Mouse (Mus musculus): Measurements from ENCODE around the gene Tnfrsf21. TPM values are rescaled to one million over a fixed set of nuclear protein-coding genes. Genes with fewer than 3 reads are reported as not detected.
A peak's percentile ranks its signal among the peaks of the same experiment; 100 is the strongest.

Tnfrsf21 gene
- polyA plus RNA-seq, 2 experiments, result 17.0 to 21.2 TPM

GRCm38 (mm10) chr17:42991112-42991511 is 25.2 kb upstream of the Tnfrsf21 start:
- Histone ChIP-seq H3K27me3 (ENCODE audit: control insufficient read depth, insufficient read depth, low read length) (no peaks in the 10 kb centered on the region), H3K4me1 (replicated peaks; ENCODE audit: control insufficient read depth in 2 of 2, insufficient read depth in 2 of 2, low read length in 1 of 2) (no peaks in the 10 kb centered on the region), H3K9ac (replicated peaks) (no peak overlapping the region), H3K27ac (no peak overlapping the region), H3K9me3 (ENCODE audit: control insufficient read depth, low read length) (no peaks in the 10 kb centered on the region), H3K36me3 (replicated peaks; ENCODE audit: control insufficient read depth, insufficient read depth, low read depth) (no peaks in the 10 kb centered on the region), H3K4me2 (ENCODE audit: low read depth) (no peak overlapping the region), H3K4me3 (ENCODE audit: insufficient read depth in 1 of 2, low read depth in 2 of 2, low read length in 2 of 2) (no peak overlapping the region)
- DNase-seq (ENCODE audit: low read depth in 3 of 3, low spot score in 3 of 3) (no peak), ATAC-seq (ENCODE audit: insufficient read depth) (no peak)
- 41% methylated on average over 11 of the region's 11 CpGs for WGBS (ENCODE audit: insufficient replicate concordance)
- TF ChIP-seq EP300 (IDR thresholded peaks at IDR 0.05; ENCODE audit: low read depth) (no peak), CTCF (IDR thresholded peaks at IDR 0.05; ENCODE audit: low read depth) (no peak)

GRCm38 (mm10) chr17:42999446-42999977 is 16.8 kb upstream of the Tnfrsf21 start:
- no peak overlapping the region for H3K4me3 ChIP-seq (ENCODE audit: insufficient read depth in 1 of 2, low read depth in 2 of 2, low read length in 2 of 2)
- H3K27ac ChIP-seq, result no peak overlapping the region
- no peaks in the 10 kb centered on the region for H3K9me3 ChIP-seq (ENCODE audit: control insufficient read depth, low read length)
- DNase-seq (ENCODE audit: low read depth in 3 of 3, low spot score in 3 of 3) (no peak), ATAC-seq (ENCODE audit: insufficient read depth) (no peak)
- H3K27me3 ChIP-seq (ENCODE audit: control insufficient read depth, insufficient read depth, low read length), result no peaks in the 10 kb centered on the region
- WGBS (ENCODE audit: insufficient replicate concordance), result 57% methylated on average over 7 of the region's 7 CpGs
- H3K4me2 ChIP-seq (ENCODE audit: low read depth), result no peak overlapping the region
- H3K36me3 ChIP-seq (replicated peaks; ENCODE audit: control insufficient read depth, insufficient read depth, low read depth), result no peaks in the 10 kb centered on the region
- H3K9ac ChIP-seq (replicated peaks), result no peak overlapping the region
- no peaks in the 10 kb centered on the region for H3K4me1 ChIP-seq (replicated peaks; ENCODE audit: control insufficient read depth in 2 of 2, insufficient read depth in 2 of 2, low read length in 1 of 2)
- TF ChIP-seq EP300 (IDR thresholded peaks at IDR 0.05; ENCODE audit: low read depth), result no peak

GRCm38 (mm10) chr17:43000598-43000997 is 15.8 kb upstream of the Tnfrsf21 start:
- H3K9ac ChIP-seq (replicated peaks), result no peak overlapping the region
- no peaks in the 10 kb centered on the region for H3K27me3 ChIP-seq (ENCODE audit: control insufficient read depth, insufficient read depth, low read length)
- no peak overlapping the region for H3K4me2 ChIP-seq (ENCODE audit: low read depth)
- H3K36me3 ChIP-seq (replicated peaks; ENCODE audit: control insufficient read depth, insufficient read depth, low read depth), result no peaks in the 10 kb centered on the region
- ATAC-seq (ENCODE audit: insufficient read depth) (no peak), DNase-seq (ENCODE audit: low read depth in 3 of 3, low spot score in 3 of 3) (no peak)
- TF ChIP-seq CTCF (IDR thresholded peaks at IDR 0.05; ENCODE audit: low read depth), result no peak
- H3K9me3 ChIP-seq (ENCODE audit: control insufficient read depth, low read length), result no peaks in the 10 kb centered on the region
- no peaks in the 10 kb centered on the region for H3K4me1 ChIP-seq (replicated peaks; ENCODE audit: control insufficient read depth in 2 of 2, insufficient read depth in 2 of 2, low read length in 1 of 2)
- H3K27ac ChIP-seq, result no peak overlapping the region
- WGBS (ENCODE audit: insufficient replicate concordance), result 66% methylated on average over 7 of the region's 7 CpGs
- no peak overlapping the region for H3K4me3 ChIP-seq (ENCODE audit: insufficient read depth in 1 of 2, low read depth in 2 of 2, low read length in 2 of 2)

- TF ChIP-seq EP300 (IDR thresholded peaks at IDR 0.05; ENCODE audit: low read depth) (no peak), CTCF (IDR thresholded peaks at IDR 0.05; ENCODE audit: low read depth) (peak; percentile 91)
- 15% methylated on average over 6 of the region's 6 CpGs for WGBS (ENCODE audit: insufficient replicate concordance)
- H3K27ac ChIP-seq, result no peak overlapping the region
- no peaks in the 10 kb centered on the region; a peak in 1 of 4 replicates for H3K4me1 ChIP-seq (replicated peaks; ENCODE audit: control insufficient read depth in 2 of 2, insufficient read depth in 2 of 2, low read length in 1 of 2)
- no peak overlapping the region for H3K4me2 ChIP-seq (ENCODE audit: low read depth)
- H3K36me3 ChIP-seq (replicated peaks; ENCODE audit: control insufficient read depth, insufficient read depth, low read depth), result no peaks in the 10 kb centered on the region
- ATAC-seq (ENCODE audit: insufficient read depth), result no peak
- no peak overlapping the region for H3K9ac ChIP-seq (replicated peaks)
- H3K4me3 ChIP-seq (ENCODE audit: insufficient read depth in 1 of 2, low read depth in 2 of 2, low read length in 2 of 2), result no peak overlapping the region
- H3K9me3 ChIP-seq (ENCODE audit: control insufficient read depth, low read length), result no peaks in the 10 kb centered on the region
- H3K27me3 ChIP-seq (ENCODE audit: control insufficient read depth, insufficient read depth, low read length), result 0 out of 2 replicates have a peak, but pooled peaks cover 3% of the 10 kb centered on the region
- DNase-seq (ENCODE audit: low read depth in 3 of 3, low spot score in 3 of 3), result peak in 2 of 3 experiments; percentile 54 to 56
Measured at GRCm38 (mm10) chr17:43012718-43013117, 3.6 kb upstream of the Tnfrsf21 start.

- H3K4me2 ChIP-seq (ENCODE audit: low read depth), result peak overlapping the region; percentile 82
- no peaks in the 10 kb centered on the region for H3K9me3 ChIP-seq (ENCODE audit: control insufficient read depth, low read length)
- under 1% methylated on average over 40 of the region's 40 CpGs for WGBS (ENCODE audit: insufficient replicate concordance)
- peak in 2 of 3 experiments; percentile 53 to 59 for DNase-seq (ENCODE audit: low read depth in 3 of 3, low spot score in 3 of 3)
- H3K9ac ChIP-seq (replicated peaks), result peak overlapping the region; percentile 95
- H3K27me3 ChIP-seq (ENCODE audit: control insufficient read depth, insufficient read depth, low read length), result 0 out of 2 replicates have a peak, but pooled peaks cover 3% of the 10 kb centered on the region
- TF ChIP-seq EP300 (IDR thresholded peaks at IDR 0.05; ENCODE audit: low read depth) (peak; percentile 49), CTCF (IDR thresholded peaks at IDR 0.05; ENCODE audit: low read depth) (0 out of 2 replicates have a peak, but pooled peaks have one; percentile 13)
- peaks cover 17% of the 10 kb centered on the region for H3K36me3 ChIP-seq (replicated peaks; ENCODE audit: control insufficient read depth, insufficient read depth, low read depth)
- ATAC-seq (ENCODE audit: insufficient read depth), result peak; percentile 64
- peaks cover 8 to 21% of the 10 kb centered on the region in 2 experiments for H3K4me1 ChIP-seq (replicated peaks; ENCODE audit: control insufficient read depth in 2 of 2, insufficient read depth in 2 of 2, low read length in 1 of 2)
- H3K27ac ChIP-seq, result peak overlapping the region; percentile 71
- peak overlapping the region; percentile 77 to 85 for H3K4me3 ChIP-seq (ENCODE audit: insufficient read depth in 1 of 2, low read depth in 2 of 2, low read length in 2 of 2)
Measured at GRCm38 (mm10) chr17:43017341-43018052, 1.1 kb downstream of the Tnfrsf21 start.
